Mouse (Mus musculus) right cerebral cortex, postnatal 10 days (tissue): ENCODE measurements around the gene Bpifc.

Experiments
- DNase-seq, 2 experiments: peaks; one replicate each; pipeline ENCODE4 v3.0.0; 2021; ENCODE audit warnings: low spot score in 2 of 2

Bpifc gene

GRCm38 (mm10) chr10:86011172-86011571 lies 523 bp downstream of the Bpifc start:
- DNase-seq, result no peak

- no peak for DNase-seq
Measured at GRCm38 (mm10) chr10:86010636-86011035, 1.1 kb downstream of the Bpifc start.

- no peak for DNase-seq
Measured at GRCm38 (mm10) chr10:86009688-86010087, 2.0 kb downstream of the Bpifc start.

- DNase-seq, result no peak
Measured at GRCm38 (mm10) chr10:86006455-86006854, 5.2 kb downstream of the Bpifc start.

GRCm38 (mm10) chr10:86000447-86000846 lies 11.2 kb downstream of the Bpifc start:
- no peak for DNase-seq

GRCm38 (mm10) chr10:85994543-85995104 lies 17.1 kb downstream of the Bpifc start:
- no peak for DNase-seq

- DNase-seq, result no peak
Measured at GRCm38 (mm10) chr10:85993836-85994235, 17.9 kb downstream of the Bpifc start.

GRCm38 (mm10) chr10:85992412-85992811 lies 19.3 kb downstream of the Bpifc start:
- no peak for DNase-seq

GRCm38 (mm10) chr10:85989412-85990115 lies 22.1 kb downstream of the Bpifc start:
- DNase-seq, result no peak

- peak; percentile 59 to 66 for DNase-seq
Measured at GRCm38 (mm10) chr10:85972915-85973314, 38.8 kb downstream of the Bpifc start.

- no peak for DNase-seq
Measured at GRCm38 (mm10) chr10:85971826-85972225, 39.9 kb downstream of the Bpifc start.

GRCm38 (mm10) chr10:85969894-85970620 lies 41.6 kb downstream of the Bpifc start:
- DNase-seq, result no peak

- no peak for DNase-seq
Measured at GRCm38 (mm10) chr10:85968731-85969130, 43.0 kb downstream of the Bpifc start.

GRCm38 (mm10) chr10:85968157-85968634 lies 43.5 kb downstream of the Bpifc start:
- DNase-seq, result peak; percentile 89 to 92

GRCm38 (mm10) chr10:85967411-85968156 lies 44.1 kb downstream of the Bpifc start:
- DNase-seq, result no peak

GRCm38 (mm10) chr10:85966476-85966875 lies 45.2 kb downstream of the Bpifc start:
- no peak for DNase-seq

- DNase-seq, result no peak
Measured at GRCm38 (mm10) chr10:85964316-85964715, 47.4 kb downstream of the Bpifc start.

GRCm38 (mm10) chr10:85962897-85963296 lies 48.8 kb downstream of the Bpifc start:
- no peak for DNase-seq

- DNase-seq, result peak; percentile 98 to 100
Measured at GRCm38 (mm10) chr10:85957464-85957950, 54.2 kb downstream of the Bpifc start, which contains the start of gene Rtcb. Rtcb (minus strand) TSS chr10:85957823.

GRCm38 (mm10) chr10:85956871-85957419 lies 54.8 kb downstream of the Bpifc start:
- DNase-seq, result no peak

GRCm38 (mm10) chr10:85954429-85954828 lies 57.3 kb downstream of the Bpifc start:
- no peak for DNase-seq
